Mouse (Mus musculus) liver, embryonic 13.5 days (tissue): ENCODE data around the gene Heca. TPM values are rescaled to one million over a fixed set of nuclear protein-coding genes. Genes with fewer than 3 reads are reported as not detected.
A peak's percentile ranks its signal among the peaks of the same experiment; 100 is the strongest.

Experiments used
- ATAC-seq: fragments of 200-750 bp; cut with Nextera tagmentation; 2 replicates; pipeline ENCODE4 v1.8.0; 2017; ENCODE audit warnings: low read depth, mild to moderate bottlenecking, moderate number of reproducible peaks, moderate library complexity
- DNase-seq: peaks from one replicate; pipeline ENCODE4 v3.0.0; 2022
- H3K27ac ChIP-seq: fragments of 300-500 bp; sonication (generic); 2 replicates; pipeline ENCODE4 v1.5.1; 2015; ENCODE audit warnings: moderate library complexity, mild to moderate bottlenecking, inconsistent platforms
- H3K27me3 ChIP-seq: fragments of 300-500 bp; sonication (generic); 2 replicates; pipeline ENCODE4 v1.6.1; 2015; ENCODE audit warnings: mild to moderate bottlenecking, inconsistent platforms
- H3K36me3 ChIP-seq: fragments of 300-500 bp; sonication (generic); 2 replicates; pipeline ENCODE4 v1.6.1; 2015; ENCODE audit warnings: mild to moderate bottlenecking, inconsistent platforms
- H3K4me1 ChIP-seq: fragments of 300-500 bp; sonication (generic); replicated peaks from 2 replicates; pipeline ENCODE4 v1.6.1; 2015; ENCODE audit warnings: inconsistent platforms
- H3K4me2 ChIP-seq: fragments of 300-500 bp; sonication (generic); 2 replicates; pipeline ENCODE4 v1.6.1; 2015; ENCODE audit warnings: inconsistent platforms, mild to moderate bottlenecking, moderate library complexity
- H3K4me3 ChIP-seq: fragments of 300-500 bp; sonication (generic); replicated peaks from 2 replicates; pipeline ENCODE4 v1.5.1; 2015; ENCODE audit warnings: mild to moderate bottlenecking, inconsistent platforms
- H3K9ac ChIP-seq: fragments of 300-500 bp; sonication (generic); 2 replicates; pipeline ENCODE4 v1.6.1; 2015; ENCODE audit warnings: mild to moderate bottlenecking, inconsistent platforms
- H3K9me3 ChIP-seq: fragments of 300-500 bp; sonication (generic); replicated peaks from 2 replicates; pipeline ENCODE4 v1.6.1; 2016; ENCODE audit warnings: inconsistent platforms
- WGBS: fragments of 180-500 bp; shearing (Covaris S2); methylation state at CpG from one replicate; pipeline ENCODE4 v1.1.7; 2015; ENCODE audit not compliant: insufficient replicate concordance; 5-methylcytosine and 5-hydroxymethylcytosine counted together
- polyA plus RNA-seq: library from polyadenylated mRNA; unstranded; fragments of >200 nt; fragmentation: Nextera tagmentation; extraction: Ambion mirVana; gene quantifications from 2 replicates; pipeline ENCODE4 v1.2.1, GENCODE M21; 2015

Gene Heca
- polyA plus RNA-seq, 1 experiment from 2014 or later = 2.3 TPM

GRCm38 (mm10) chr10:17880038-17880437 is 67.8 kb downstream of the Heca start:
- H3K27ac ChIP-seq = no peak overlapping the region
- H3K4me2 ChIP-seq = no peak overlapping the region
- DNase-seq = no peak
- H3K27me3 ChIP-seq = no peaks in the 10 kb centered on the region
- H3K4me3 ChIP-seq = no peak overlapping the region
- H3K36me3 ChIP-seq = no peaks in the 10 kb centered on the region
- no peaks in the 10 kb centered on the region for H3K4me1 ChIP-seq
- H3K9ac ChIP-seq = no peak overlapping the region
- 74% methylated on average over 3 of the region's 3 CpGs for WGBS
- ATAC-seq = no peak
- H3K9me3 ChIP-seq = no peaks in the 10 kb centered on the region

- 54% methylated on average over 8 of the region's 8 CpGs for WGBS
- no peaks in the 10 kb centered on the region for H3K36me3 ChIP-seq
- ATAC-seq = no peak
- no peak overlapping the region for H3K27ac ChIP-seq
- no peak for DNase-seq
- no peaks in the 10 kb centered on the region for H3K9me3 ChIP-seq
- no peak overlapping the region for H3K9ac ChIP-seq
- no peaks in the 10 kb centered on the region for H3K4me1 ChIP-seq
- no peak overlapping the region for H3K4me2 ChIP-seq
- no peak overlapping the region for H3K4me3 ChIP-seq
- no peaks in the 10 kb centered on the region for H3K27me3 ChIP-seq
These were observed 69.6 kb downstream of the Heca start for GRCm38 (mm10) chr10:17878002-17878919.

GRCm38 (mm10) chr10:17869822-17870662 is 77.8 kb downstream of the Heca start:
- Histone ChIP-seq H3K9me3 (no peaks in the 10 kb centered on the region), H3K4me2 (no peak overlapping the region), H3K4me1 (no peaks in the 10 kb centered on the region), H3K9ac (no peak overlapping the region), H3K4me3 (no peak overlapping the region), H3K36me3 (no peaks in the 10 kb centered on the region), H3K27me3 (no peaks in the 10 kb centered on the region), H3K27ac (no peak overlapping the region)
- DNase-seq (peak; percentile 2), ATAC-seq (no peak)
- WGBS = 32% methylated on average over 5 of the region's 5 CpGs

- H3K4me3 ChIP-seq = no peak overlapping the region
- H3K36me3 ChIP-seq = no peaks in the 10 kb centered on the region
- 59% methylated on average over 6 of the region's 6 CpGs for WGBS
- no peaks in the 10 kb centered on the region for H3K27me3 ChIP-seq
- ATAC-seq (no peak), DNase-seq (no peak)
- no peak overlapping the region for H3K9ac ChIP-seq
- no peak overlapping the region for H3K27ac ChIP-seq
- no peak overlapping the region for H3K4me2 ChIP-seq
- H3K4me1 ChIP-seq = no peaks in the 10 kb centered on the region
- H3K9me3 ChIP-seq = no peaks in the 10 kb centered on the region
These were observed 87.0 kb downstream of the Heca start for GRCm38 (mm10) chr10:17860701-17861480.

DNA sequence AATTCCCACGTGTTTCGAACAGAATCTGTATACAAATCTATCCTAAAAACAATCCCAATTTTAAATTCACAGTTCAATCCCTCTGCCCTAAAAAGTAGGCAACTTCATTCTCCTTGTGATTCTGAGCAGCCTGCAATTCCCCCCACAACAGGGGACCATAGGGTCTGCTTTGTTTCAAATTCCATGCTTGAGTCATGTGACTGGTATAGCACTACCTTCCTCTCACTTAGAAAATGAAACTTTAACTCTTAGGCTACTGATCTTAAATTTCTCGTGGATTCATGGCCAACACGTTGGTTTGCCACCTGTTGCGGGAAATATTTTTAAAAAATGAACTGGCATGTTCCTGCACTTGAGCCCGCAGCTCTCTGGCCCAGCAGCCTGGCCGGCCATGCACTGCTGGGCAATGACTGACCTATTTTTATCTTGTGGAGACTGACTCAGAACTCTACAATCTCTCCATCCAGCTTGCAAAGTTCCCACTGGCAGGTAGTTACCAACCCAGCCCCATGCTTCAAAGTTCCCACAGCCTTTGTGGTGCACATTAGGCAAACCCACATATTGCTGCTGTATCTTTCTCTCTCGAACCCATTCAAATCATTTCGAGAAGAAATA is 90.1 kb downstream of the Heca start:
- no peak overlapping the region for H3K27ac ChIP-seq
- ATAC-seq (no peak), DNase-seq (no peak)
- WGBS = 65% methylated on average over 9 of the region's 9 CpGs
- H3K4me3 ChIP-seq = no peak overlapping the region
- H3K27me3 ChIP-seq = no peaks in the 10 kb centered on the region
- H3K36me3 ChIP-seq = no peaks in the 10 kb centered on the region
- H3K4me1 ChIP-seq = no peaks in the 10 kb centered on the region
- no peaks in the 10 kb centered on the region for H3K9me3 ChIP-seq
- no peak overlapping the region for H3K9ac ChIP-seq
- H3K4me2 ChIP-seq = no peak overlapping the region

DNA sequence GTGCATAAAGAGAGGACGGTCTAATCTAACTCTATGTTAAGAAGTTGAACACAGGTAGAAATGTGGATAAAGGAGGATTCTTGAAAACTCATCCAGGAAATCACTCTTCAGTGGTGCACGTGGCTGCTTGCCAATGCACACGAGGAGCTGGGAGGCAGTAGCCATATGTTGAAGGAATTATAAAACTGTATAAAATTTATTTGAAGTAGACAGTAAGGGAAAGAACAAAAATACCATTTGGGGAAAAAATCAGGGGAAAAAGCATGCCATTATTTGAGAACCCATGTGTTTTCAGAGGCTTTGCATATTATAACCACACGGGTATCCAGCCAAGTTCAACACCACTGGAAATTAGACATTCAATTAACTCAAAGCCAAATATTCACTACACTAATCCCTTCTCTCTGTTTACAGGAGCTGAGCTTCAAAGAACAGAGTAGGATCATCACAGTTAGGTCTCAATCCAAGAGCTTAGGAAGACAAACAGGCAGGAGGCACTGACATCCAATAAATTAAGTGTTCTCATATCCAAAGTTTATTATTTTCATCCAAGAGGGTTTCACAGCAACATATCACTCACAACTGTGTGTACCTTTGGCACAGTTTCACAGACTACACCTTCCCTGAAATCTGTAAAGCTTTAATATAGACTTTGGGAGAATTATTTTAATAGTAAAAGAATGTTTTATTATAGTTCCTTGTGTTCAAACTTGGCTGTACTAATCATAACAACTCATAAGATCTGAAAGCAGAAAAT is 102.9 kb downstream of the Heca start:
- no peak overlapping the region for H3K27ac ChIP-seq
- no peak overlapping the region for H3K4me3 ChIP-seq
- DNase-seq = no peak
- H3K36me3 ChIP-seq = no peaks in the 10 kb centered on the region
- no peaks in the 10 kb centered on the region for H3K4me1 ChIP-seq
- no peak for ATAC-seq
- no peak overlapping the region for H3K9ac ChIP-seq
- H3K9me3 ChIP-seq = no peaks in the 10 kb centered on the region
- no peak overlapping the region for H3K4me2 ChIP-seq
- H3K27me3 ChIP-seq = no peaks in the 10 kb centered on the region
- 58% methylated on average over 4 of the region's 4 CpGs for WGBS

- Histone ChIP-seq H3K9me3 (no peaks in the 10 kb centered on the region), H3K36me3 (no peaks in the 10 kb centered on the region), H3K27me3 (no peaks in the 10 kb centered on the region), H3K4me2 (no peak overlapping the region), H3K27ac (no peak overlapping the region), H3K4me1 (no peaks in the 10 kb centered on the region), H3K4me3 (no peak overlapping the region), H3K9ac (no peak overlapping the region)
- 59% methylated on average over 3 of the region's 3 CpGs for WGBS
- DNase-seq (no peak), ATAC-seq (no peak)
These were observed 105.8 kb downstream of the Heca start for GRCm38 (mm10) chr10:17842030-17842429.

GRCm38 (mm10) chr10:17836275-17836674 is 111.6 kb downstream of the Heca start:
- WGBS = 68% methylated on average over 1 of the region's 1 CpGs
- Histone ChIP-seq H3K9ac (no peak overlapping the region), H3K4me2 (no peak overlapping the region), H3K4me3 (no peak overlapping the region), H3K27ac (no peak overlapping the region), H3K27me3 (no peaks in the 10 kb centered on the region), H3K4me1 (no peaks in the 10 kb centered on the region), H3K36me3 (no peaks in the 10 kb centered on the region), H3K9me3 (no peaks in the 10 kb centered on the region)
- no peak for ATAC-seq
- DNase-seq = no peak

GRCm38 (mm10) chr10:17835031-17835430 is 112.8 kb downstream of the Heca start:
- 64% methylated on average over 6 of the region's 6 CpGs for WGBS
- H3K9ac ChIP-seq = no peak overlapping the region
- no peaks in the 10 kb centered on the region for H3K9me3 ChIP-seq

GRCm38 (mm10) chr10:17831041-17831440 is 116.8 kb downstream of the Heca start:
- Histone ChIP-seq H3K4me1 (no peaks in the 10 kb centered on the region), H3K27ac (no peak overlapping the region), H3K9ac (no peak overlapping the region), H3K36me3 (no peaks in the 10 kb centered on the region), H3K4me3 (no peak overlapping the region), H3K4me2 (no peak overlapping the region), H3K27me3 (no peaks in the 10 kb centered on the region), H3K9me3 (no peaks in the 10 kb centered on the region)
- DNase-seq = no peak
- WGBS = 38% methylated on average over 3 of the region's 3 CpGs
- ATAC-seq = no peak

More at GRCm38 (mm10) chr10:17835031-17835430, 112.8 kb downstream of the Heca start:
- DNase-seq (no peak), ATAC-seq (no peak)
- H3K27ac ChIP-seq = no peak overlapping the region
- H3K4me3 ChIP-seq = no peak overlapping the region
- H3K36me3 ChIP-seq = no peaks in the 10 kb centered on the region
- no peak overlapping the region for H3K4me2 ChIP-seq
- no peaks in the 10 kb centered on the region for H3K4me1 ChIP-seq
- no peaks in the 10 kb centered on the region for H3K27me3 ChIP-seq
